Mouse (Mus musculus): Measurements from ENCODE around the gene Mtfmt.
A peak's percentile ranks its signal among the peaks of the same experiment; 100 is the strongest.

Gene Mtfmt

GRCm38 (mm10) chr9:65427511-65427910, 8.1 kb upstream of the Mtfmt start:
- no peak for DNase-seq (ENCODE audit: low spot score in 2 of 2)

- DNase-seq (ENCODE audit: low spot score in 2 of 2): no peak
Measured at GRCm38 (mm10) chr9:65428003-65428402, 7.6 kb upstream of the Mtfmt start.

GRCm38 (mm10) chr9:65430401-65430800, 5.2 kb upstream of the Mtfmt start:
- DNase-seq (ENCODE audit: low spot score in 2 of 2): no peak

GRCm38 (mm10) chr9:65430921-65431320, 4.7 kb upstream of the Mtfmt start:
- DNase-seq (ENCODE audit: low spot score in 2 of 2): no peak

GRCm38 (mm10) chr9:65432236-65432635, 3.3 kb upstream of the Mtfmt start:
- DNase-seq (ENCODE audit: low spot score in 2 of 2): peak; percentile 75 to 83

- DNase-seq (ENCODE audit: low spot score in 2 of 2): peak; percentile 71 to 83
Measured at GRCm38 (mm10) chr9:65434140-65434539, 1.4 kb upstream of the Mtfmt start.

GRCm38 (mm10) chr9:65435211-65435610, 371 bp upstream of the Mtfmt start:
- DNase-seq (ENCODE audit: low spot score in 2 of 2): no peak

GRCm38 (mm10) chr9:65444692-65445091, 9.1 kb downstream of the Mtfmt start:
- DNase-seq (ENCODE audit: low spot score in 2 of 2): no peak

- no peak for DNase-seq (ENCODE audit: low spot score in 2 of 2)
Measured at GRCm38 (mm10) chr9:65447951-65448350, 12.4 kb downstream of the Mtfmt start.

GRCm38 (mm10) chr9:65458975-65459374, 23.4 kb downstream of the Mtfmt start:
- no peak for DNase-seq (ENCODE audit: low spot score in 2 of 2)

GRCm38 (mm10) chr9:65460198-65460597, 24.6 kb downstream of the Mtfmt start:
- DNase-seq (ENCODE audit: low spot score in 2 of 2): no peak

- peak; percentile 91 to 96 for DNase-seq (ENCODE audit: low spot score in 2 of 2)
Measured at GRCm38 (mm10) chr9:65460732-65461442, 25.3 kb downstream of the Mtfmt start, which contains the start of gene Spg21. TSS of gene Spg21 (plus strand) at chr9:65460947.

GRCm38 (mm10) chr9:65462544-65462943, 27.0 kb downstream of the Mtfmt start:
- DNase-seq (ENCODE audit: low spot score in 2 of 2): no peak

- DNase-seq (ENCODE audit: low spot score in 2 of 2): no peak
Measured at GRCm38 (mm10) chr9:65464161-65464560, 28.6 kb downstream of the Mtfmt start.

GRCm38 (mm10) chr9:65465241-65465640, 29.7 kb downstream of the Mtfmt start:
- no peak for DNase-seq (ENCODE audit: low spot score in 2 of 2)

- no peak for DNase-seq (ENCODE audit: low spot score in 2 of 2)
Measured at GRCm38 (mm10) chr9:65467686-65468085, 32.1 kb downstream of the Mtfmt start.

- no peak for DNase-seq (ENCODE audit: low spot score in 2 of 2)
Measured at GRCm38 (mm10) chr9:65472769-65473168, 37.2 kb downstream of the Mtfmt start.

GRCm38 (mm10) chr9:65479158-65479557, 43.6 kb downstream of the Mtfmt start:
- no peak for DNase-seq (ENCODE audit: low spot score in 2 of 2)

- no peak for DNase-seq (ENCODE audit: low spot score in 2 of 2)
Measured at GRCm38 (mm10) chr9:65480071-65480470, 44.5 kb downstream of the Mtfmt start.

- DNase-seq (ENCODE audit: low spot score in 2 of 2): no peak
Measured at GRCm38 (mm10) chr9:65491476-65491875, 55.9 kb downstream of the Mtfmt start.

- no peak for DNase-seq (ENCODE audit: low spot score in 2 of 2)
Measured at GRCm38 (mm10) chr9:65492351-65492750, 56.8 kb downstream of the Mtfmt start.

- no peak for DNase-seq (ENCODE audit: low spot score in 2 of 2)
Measured at GRCm38 (mm10) chr9:65492851-65493250, 57.3 kb downstream of the Mtfmt start.

- no peak for DNase-seq (ENCODE audit: low spot score in 2 of 2)
Measured at GRCm38 (mm10) chr9:65502146-65502545, 66.6 kb downstream of the Mtfmt start.
